Mouse (Mus musculus) myocyte (in vitro differentiated cells): ENCODE measurements around the gene Lrrc3b. TPM values are rescaled to one million over a fixed set of nuclear protein-coding genes. Genes with fewer than 3 reads are reported as not detected.

Source experiments
- H3K27me3 ChIP-seq: one replicate; pipeline ENCODE4 v1.6.1; 2011; ENCODE audit not compliant: control insufficient read depth, insufficient read depth, insufficient read length
- H3K36me3 ChIP-seq: one replicate; pipeline ENCODE4 v1.6.1; 2011; ENCODE audit not compliant: control insufficient read depth, insufficient read depth
- H3K4me2 ChIP-seq: one replicate; pipeline ENCODE4 v1.6.1; 2011; ENCODE audit warnings: low read depth, control low read depth
- H3K4me3 ChIP-seq: one replicate; pipeline ENCODE4 v1.5.1; 2011; ENCODE audit warnings: mild to moderate bottlenecking, control low read depth, moderate library complexity
- H3K79me2 ChIP-seq: one replicate; pipeline ENCODE4 v1.6.1; 2011; ENCODE audit not compliant: control insufficient read depth, insufficient read depth
- H3ac ChIP-seq: one replicate; pipeline ENCODE4 v1.6.1; 2011; ENCODE audit not compliant: control insufficient read depth, insufficient read length
- CEBPB ChIP-seq: IDR thresholded peaks from 2 replicates; pipeline ENCODE4 v1.6.1; 2011; ENCODE audit warnings: mild to moderate bottlenecking, moderate library complexity; ENCODE audit not compliant: poor library complexity, insufficient read depth, severe bottlenecking
- E2F4 ChIP-seq: IDR thresholded peaks from one replicate; pipeline ENCODE4 v1.6.1; 2011; ENCODE audit warnings: mild to moderate bottlenecking, control low read depth, moderate library complexity; ENCODE audit not compliant: insufficient read depth
- MAX ChIP-seq: IDR thresholded peaks from one replicate; pipeline ENCODE4 v1.6.1; 2011; ENCODE audit warnings: low read depth, mild to moderate bottlenecking, control low read depth
- MYOD1 ChIP-seq, 3 experiments: IDR thresholded peaks; one replicate each; pipeline ENCODE4 v1.6.1; 2011; ENCODE audit warnings: control low read depth in 2 of 3, low read depth in 2 of 3, mild to moderate bottlenecking in 2 of 3, moderate library complexity in 1 of 3; ENCODE audit not compliant: insufficient read length in 2 of 3, control insufficient read depth in 1 of 3
- MYOG ChIP-seq, 3 experiments: IDR thresholded peaks; one replicate each; pipeline ENCODE4 v1.6.1; 2011; ENCODE audit warnings: control low read depth in 2 of 3, low read depth in 2 of 3, mild to moderate bottlenecking in 2 of 3; ENCODE audit not compliant: insufficient read length in 2 of 3, control insufficient read depth in 1 of 3, insufficient read depth in 1 of 3
- POLR2A ChIP-seq: IDR thresholded peaks from one replicate; pipeline ENCODE4 v1.6.1; 2011; ENCODE audit warnings: low read depth, mild to moderate bottlenecking, control low read depth, moderate library complexity; ENCODE audit not compliant: insufficient read length
- POLR2AphosphoS2 ChIP-seq: IDR thresholded peaks from one replicate; pipeline ENCODE4 v1.6.1; 2011; ENCODE audit warnings: low read depth, control low read depth; ENCODE audit not compliant: insufficient read length
- REST ChIP-seq: IDR thresholded peaks from one replicate; pipeline ENCODE4 v1.6.1; 2011; ENCODE audit warnings: mild to moderate bottlenecking, control low read depth, moderate library complexity; ENCODE audit not compliant: insufficient read depth, insufficient read length
- SRF ChIP-seq: IDR thresholded peaks from one replicate; pipeline ENCODE4 v1.6.1; 2011; ENCODE audit warnings: low read depth; ENCODE audit not compliant: control insufficient read depth, insufficient read length
- TCF12 ChIP-seq: IDR thresholded peaks from one replicate; pipeline ENCODE4 v1.6.1; 2011; ENCODE audit warnings: mild to moderate bottlenecking, control low read depth; ENCODE audit not compliant: poor library complexity, insufficient read depth, severe bottlenecking
- TCF3 ChIP-seq: IDR thresholded peaks from one replicate; pipeline ENCODE4 v1.6.1; 2011; ENCODE audit warnings: low read depth, control low read depth; ENCODE audit not compliant: insufficient read length
- USF1 ChIP-seq: IDR thresholded peaks from one replicate; pipeline ENCODE4 v1.6.1; 2011; ENCODE audit warnings: low read depth, mild to moderate bottlenecking, control low read depth, moderate library complexity
- polyA plus RNA-seq: library from polyadenylated mRNA; unstranded; fragments of >200 nt; fragmentation: generic; extraction: Trizol; gene quantifications from one replicate; pipeline ENCODE4 v1.2.1, GENCODE M21; 2012; ENCODE audit warnings: missing spikeins

Lrrc3b gene
- polyA plus RNA-seq, 1 experiment, result not detected

GRCm38 (mm10) chr14:15354299-15354698, 84.5 kb downstream of the Lrrc3b start:
- Histone ChIP-seq H3K36me3 (no peaks in the 10 kb centered on the region), H3K4me3 (no peak overlapping the region), H3K4me2 (no peak overlapping the region), H3ac (no peak overlapping the region), H3K79me2 (no peaks in the 10 kb centered on the region), H3K27me3 (no peaks in the 10 kb centered on the region)
- TF ChIP-seq POLR2AphosphoS2, result no peak

DNA sequence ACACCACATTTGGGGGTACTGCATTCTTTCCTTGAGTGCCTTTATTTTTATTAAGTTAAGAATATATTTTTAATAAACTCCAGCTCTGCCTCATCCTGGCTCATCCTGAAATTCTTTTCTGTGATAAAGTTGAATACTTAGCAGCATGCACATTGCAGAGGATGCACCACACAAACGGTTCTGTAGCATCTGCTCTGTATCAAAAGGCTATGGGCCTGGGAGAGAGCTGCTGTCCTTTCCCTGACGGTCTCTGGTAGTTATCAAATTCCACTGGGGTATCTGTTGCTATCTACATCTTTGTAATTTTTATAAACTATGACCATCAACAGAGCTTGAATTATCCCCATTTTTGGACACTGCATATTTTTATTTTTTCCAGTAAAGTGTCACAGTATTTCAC, 105.7 kb downstream of the Lrrc3b start:
- Histone ChIP-seq H3K27me3 (no peaks in the 10 kb centered on the region), H3K4me3 (no peak overlapping the region), H3ac (no peak overlapping the region), H3K36me3 (no peaks in the 10 kb centered on the region), H3K79me2 (no peaks in the 10 kb centered on the region), H3K4me2 (no peak overlapping the region)
- no peak for TF ChIP-seq TCF12
- TF ChIP-seq REST, result no peak
- TF ChIP-seq USF1, result no peak
- no peak for TF ChIP-seq TCF3
- no peak for TF ChIP-seq MAX
- no peak for TF ChIP-seq MYOG (IDR thresholded peaks at IDR 0.05; ENCODE audit: control insufficient read depth in 1 of 3, insufficient read depth in 1 of 3, insufficient read length in 2 of 3, low read depth in 2 of 3)
- TF ChIP-seq POLR2AphosphoS2, result no peak
- TF ChIP-seq MYOD1 (IDR thresholded peaks at IDR 0.05; ENCODE audit: control insufficient read depth in 1 of 3, insufficient read length in 2 of 3, low read depth in 2 of 3), result no peak
- TF ChIP-seq E2F4, result no peak

DNA sequence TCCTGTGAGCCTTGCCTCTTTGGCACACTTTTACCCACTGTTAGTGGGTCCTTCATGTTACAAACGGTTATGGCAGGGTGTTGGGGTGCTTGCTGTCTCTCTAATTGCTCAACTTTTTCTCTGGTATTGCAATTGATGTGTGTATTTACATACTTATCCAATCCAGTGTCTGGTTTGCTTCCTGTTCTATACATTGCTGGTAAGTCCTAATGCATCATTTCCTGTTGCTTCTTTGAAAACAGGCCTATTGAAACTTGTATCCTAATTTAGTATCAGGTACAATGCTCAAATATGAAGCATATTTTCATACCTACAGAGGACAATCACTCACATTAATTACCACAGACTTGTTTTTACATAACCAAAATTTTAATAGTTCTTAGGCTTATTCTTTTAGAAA, 107.4 kb downstream of the Lrrc3b start:
- H3K36me3 ChIP-seq, result no peaks in the 10 kb centered on the region
- no peaks in the 10 kb centered on the region for H3K79me2 ChIP-seq
- no peaks in the 10 kb centered on the region for H3K27me3 ChIP-seq
- TF ChIP-seq USF1 (no peak), REST (no peak), POLR2AphosphoS2 (no peak), E2F4 (no peak), MYOD1 (IDR thresholded peaks at IDR 0.05; ENCODE audit: control insufficient read depth in 1 of 3, insufficient read length in 2 of 3, low read depth in 2 of 3) (no peak)
- H3K4me2 ChIP-seq, result no peak overlapping the region
- no peak overlapping the region for H3K4me3 ChIP-seq
- no peak overlapping the region for H3ac ChIP-seq

DNA sequence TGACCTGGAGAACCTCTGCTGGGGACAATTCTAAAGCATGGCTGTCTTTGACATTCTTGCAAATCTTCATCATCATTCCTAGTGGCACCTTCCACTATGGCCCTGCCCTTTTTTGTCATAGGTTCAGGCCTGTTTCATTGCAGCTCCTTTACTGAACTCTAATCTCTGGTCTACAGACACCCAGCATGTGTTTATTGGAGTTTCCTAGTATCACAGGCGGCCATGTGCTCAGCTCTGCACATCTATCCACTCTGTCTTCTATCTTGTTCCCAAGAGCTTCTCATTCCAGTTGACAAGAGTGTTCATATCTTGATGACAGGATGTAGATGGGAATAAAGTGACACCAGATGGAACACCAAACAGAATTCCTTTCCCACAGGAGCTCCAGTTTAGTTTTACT, 108.6 kb downstream of the Lrrc3b start:
- Histone ChIP-seq H3K79me2 (no peaks in the 10 kb centered on the region), H3K4me3 (no peak overlapping the region), H3ac (no peak overlapping the region), H3K36me3 (no peaks in the 10 kb centered on the region), H3K27me3 (no peaks in the 10 kb centered on the region), H3K4me2 (no peak overlapping the region)
- TF ChIP-seq POLR2AphosphoS2 (no peak), REST (no peak), MAX (no peak), POLR2A (no peak), SRF (no peak), CEBPB (no peak), MYOG (IDR thresholded peaks at IDR 0.05; ENCODE audit: control insufficient read depth in 1 of 3, insufficient read depth in 1 of 3, insufficient read length in 2 of 3, low read depth in 2 of 3) (no peak), USF1 (no peak), TCF3 (no peak), E2F4 (no peak), TCF12 (no peak), MYOD1 (IDR thresholded peaks at IDR 0.05; ENCODE audit: control insufficient read depth in 1 of 3, insufficient read length in 2 of 3, low read depth in 2 of 3) (no peak)

GRCm38 (mm10) chr14:15325872-15326271, 112.9 kb downstream of the Lrrc3b start:
- Histone ChIP-seq H3K36me3 (no peaks in the 10 kb centered on the region), H3K27me3 (no peaks in the 10 kb centered on the region), H3ac (no peak overlapping the region), H3K4me2 (no peak overlapping the region), H3K79me2 (no peaks in the 10 kb centered on the region), H3K4me3 (no peak overlapping the region)
- TF ChIP-seq TCF12 (no peak), CEBPB (no peak), TCF3 (no peak), E2F4 (no peak), POLR2A (no peak), MYOG (IDR thresholded peaks at IDR 0.05; ENCODE audit: control insufficient read depth in 1 of 3, insufficient read depth in 1 of 3, insufficient read length in 2 of 3, low read depth in 2 of 3) (no peak), MYOD1 (IDR thresholded peaks at IDR 0.05; ENCODE audit: control insufficient read depth in 1 of 3, insufficient read length in 2 of 3, low read depth in 2 of 3) (no peak), REST (no peak), MAX (no peak), POLR2AphosphoS2 (no peak), SRF (no peak), USF1 (no peak)
